Mouse (Mus musculus): ENCODE measurements around the gene Slco1c1.

The Slco1c1 gene

DNA sequence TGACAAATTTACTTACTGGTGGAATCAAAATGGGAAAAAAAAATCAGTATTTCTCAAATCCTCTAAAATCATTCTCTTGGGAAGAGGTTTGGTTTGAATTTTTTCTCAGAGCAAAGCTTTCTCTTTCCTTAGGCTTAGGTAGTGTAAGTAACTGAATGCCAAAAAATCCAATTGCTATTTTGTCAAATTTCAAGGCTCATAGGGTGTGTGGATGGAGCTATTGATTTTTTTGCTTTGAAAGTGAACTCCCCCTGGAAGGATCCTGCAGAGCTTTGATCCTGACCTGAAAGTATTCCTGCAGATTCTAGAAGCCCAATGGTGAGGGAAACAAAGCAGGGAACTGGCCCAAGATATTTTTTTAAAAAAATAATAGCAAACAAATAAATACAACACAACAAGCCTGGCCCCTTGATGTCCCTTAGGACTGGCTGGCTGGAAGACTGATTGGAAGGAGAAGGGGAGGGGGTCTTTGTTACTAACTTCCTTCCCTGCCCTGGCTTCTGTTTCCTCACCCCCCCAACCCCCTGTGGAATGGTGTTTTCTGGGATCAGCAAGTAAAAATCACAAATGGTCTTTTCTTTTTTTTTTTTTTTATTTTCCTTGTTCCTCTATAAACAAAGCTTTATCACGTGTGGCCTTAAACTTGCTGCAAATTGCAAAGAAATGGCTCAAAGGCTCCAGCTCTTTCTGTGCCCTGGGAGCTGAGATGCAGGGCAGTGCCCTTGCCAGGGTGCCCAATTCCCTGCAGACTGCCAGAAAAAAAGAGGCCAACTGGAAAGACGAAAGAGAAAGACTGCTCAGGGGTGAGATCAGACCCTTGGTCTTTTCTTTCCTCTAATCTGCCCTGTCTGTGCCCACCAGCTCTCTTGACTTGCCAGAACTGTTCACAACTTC is at the start of gene Slco1c1:
Gene Slco1c1 (plus strand): TSS at position 622 of the 894 bp plus-strand sequence.
- DNase-seq: no peak

DNA sequence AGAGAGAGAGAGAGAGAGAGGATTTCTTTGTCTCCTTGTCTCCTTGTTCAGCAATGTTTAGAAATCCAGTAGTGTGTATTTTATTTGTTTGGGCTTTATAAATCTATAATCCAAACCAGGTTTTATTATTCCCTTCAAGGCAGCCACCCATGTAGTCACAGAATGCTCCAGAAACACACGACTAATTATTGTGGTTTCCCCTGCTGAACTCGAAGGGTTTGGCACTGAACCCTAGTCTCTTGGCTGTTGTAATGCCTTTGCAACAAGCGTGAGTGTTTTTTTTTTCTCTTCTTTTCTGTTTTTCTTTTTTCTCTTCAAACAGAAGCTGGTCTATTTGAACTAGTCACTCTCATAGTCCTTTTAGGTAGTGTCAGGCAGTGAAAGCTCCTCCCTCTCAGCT is 49.5 kb upstream of the Slco1c1 start:
- no peak for DNase-seq

DNA sequence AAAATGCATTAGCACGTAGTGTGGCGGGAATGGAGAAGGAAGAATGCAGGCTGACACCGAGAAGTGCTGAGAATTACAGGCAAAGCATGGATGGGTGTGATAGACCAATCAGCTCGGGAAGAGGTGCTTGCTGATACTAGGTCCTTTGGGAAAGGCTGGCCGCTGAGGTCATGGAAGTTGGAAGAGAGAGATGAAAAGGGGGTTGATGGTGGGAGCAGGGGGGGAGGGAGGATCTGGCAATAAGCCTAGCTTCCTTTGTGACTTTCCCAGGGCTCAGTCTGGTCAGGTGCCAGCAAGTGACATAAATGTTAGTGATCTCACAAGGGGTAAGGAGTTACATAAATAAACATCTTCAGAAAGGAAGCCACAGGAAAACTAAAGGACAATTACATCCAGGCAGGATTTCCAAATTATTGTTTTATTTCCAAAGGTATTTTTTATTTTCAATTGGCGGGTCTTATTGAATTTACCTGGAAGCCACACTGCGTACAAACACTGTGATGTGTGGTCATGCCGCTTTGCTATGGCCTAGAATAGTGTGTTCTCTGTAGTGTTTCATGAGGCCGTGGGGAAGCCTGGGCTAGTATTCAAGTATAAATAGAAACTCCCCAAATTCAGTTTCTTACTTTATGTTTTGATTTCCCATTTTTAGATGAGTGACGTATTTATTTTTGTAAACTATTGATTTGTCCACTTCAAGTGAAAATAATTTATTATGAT is 38.7 kb upstream of the Slco1c1 start:
- no peak for DNase-seq

DNA sequence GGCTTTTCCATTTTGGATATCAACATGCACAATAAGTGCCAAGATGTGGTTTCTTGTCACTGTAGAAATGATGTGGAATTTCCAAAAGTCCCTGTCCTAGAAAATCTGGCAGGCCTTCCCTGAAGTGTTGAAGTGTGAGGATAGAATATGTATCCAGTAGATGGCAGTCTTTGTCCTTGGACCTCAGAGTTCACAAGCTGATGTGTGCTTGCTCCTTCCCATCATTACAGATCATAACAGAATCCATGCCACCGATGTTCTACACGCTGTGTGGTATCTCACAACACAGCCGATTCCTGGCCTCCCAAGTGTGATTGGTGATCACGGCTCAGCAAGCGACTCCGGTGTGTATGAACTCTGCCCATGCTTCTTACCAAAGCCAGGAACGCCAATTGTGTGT is 36.9 kb upstream of the Slco1c1 start:
- peak; percentile 34 for DNase-seq

DNA sequence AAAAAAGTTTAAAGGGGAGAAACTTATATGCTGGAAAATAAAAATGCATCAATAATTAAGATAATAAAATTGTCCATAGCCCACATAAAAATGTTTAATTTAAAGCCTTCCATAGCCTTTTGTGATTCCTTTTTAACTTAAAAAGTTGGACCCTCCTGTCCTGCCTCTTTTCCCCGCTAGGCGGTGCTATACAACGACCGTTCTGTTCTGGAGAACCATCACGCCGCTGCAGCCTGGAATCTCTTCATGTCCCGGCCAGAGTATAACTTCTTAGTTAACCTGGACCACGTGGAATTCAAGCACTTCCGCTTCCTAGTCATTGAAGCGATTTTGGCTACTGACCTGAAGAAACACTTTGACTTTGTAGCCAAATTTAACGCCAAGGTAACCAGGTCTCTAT is 35.5 kb upstream of the Slco1c1 start:
- peak; percentile 59 for DNase-seq

- DNase-seq: no peak
Observed at GRCm38 (mm10) chr6:141494909-141495308, 29.3 kb upstream of the Slco1c1 start.

GRCm38 (mm10) chr6:141495634-141496418 is 28.3 kb upstream of the Slco1c1 start:
- DNase-seq: no peak

- DNase-seq: no peak
Observed at GRCm38 (mm10) chr6:141499511-141499910, 24.7 kb upstream of the Slco1c1 start.

DNA sequence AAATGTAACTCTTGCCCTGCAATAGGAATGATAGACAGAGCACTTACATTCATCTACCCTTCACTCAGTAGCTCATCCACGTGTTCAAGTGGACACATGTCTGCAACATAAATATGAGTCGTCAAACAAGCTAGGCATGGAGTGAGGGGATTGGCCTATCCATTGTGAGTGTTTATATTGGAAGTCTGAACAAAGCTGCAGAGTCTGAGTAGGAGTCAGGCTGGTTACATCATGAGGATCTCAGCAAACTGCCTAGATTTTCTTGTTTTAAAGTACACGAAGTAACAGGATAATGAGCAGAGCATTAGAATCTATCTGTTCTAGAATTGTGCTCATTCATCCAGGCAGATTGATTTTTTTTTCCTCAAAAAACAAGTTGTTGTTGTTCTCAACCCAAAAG is 23.0 kb upstream of the Slco1c1 start:
- no peak for DNase-seq

DNA sequence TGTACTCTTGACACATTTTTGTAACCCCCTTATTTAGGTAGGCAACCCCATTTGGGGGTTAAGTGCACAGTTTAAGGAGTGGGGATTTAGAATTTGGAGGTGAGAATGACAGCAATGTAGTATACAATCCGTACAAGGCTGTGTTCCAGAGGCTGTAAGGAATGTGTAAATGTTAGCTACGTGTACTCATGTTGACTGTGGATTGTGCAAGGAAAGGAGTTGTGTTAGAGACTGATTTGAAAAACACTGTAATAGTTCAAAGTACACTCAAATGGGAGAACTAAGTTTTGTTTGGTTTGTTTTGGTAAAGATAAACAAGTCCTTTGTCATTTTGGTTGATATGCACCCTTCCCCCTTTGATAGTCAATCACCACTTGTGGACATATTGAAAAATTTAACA is 1.6 kb upstream of the Slco1c1 start:
- no peak for DNase-seq

DNA sequence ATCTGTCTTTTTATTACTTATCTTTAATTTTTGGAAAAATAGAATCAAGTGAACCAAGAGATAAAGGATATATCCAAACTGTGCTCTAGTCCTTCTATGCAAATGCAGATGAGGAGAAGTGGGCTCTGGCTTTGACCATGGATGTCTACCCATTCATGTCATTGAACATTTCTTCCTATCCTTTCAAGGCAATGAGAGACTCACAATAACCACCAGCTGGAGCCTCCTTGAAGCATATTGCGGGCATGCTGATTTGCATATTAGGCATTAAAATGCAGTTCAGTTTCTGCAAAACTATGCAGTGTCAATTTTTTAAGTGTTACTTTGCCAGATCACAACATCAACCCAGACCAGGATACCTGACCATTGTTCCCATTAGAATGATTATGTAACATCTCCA is 1.6 kb downstream of the Slco1c1 start:
- DNase-seq: no peak

- DNase-seq: no peak
Observed at GRCm38 (mm10) chr6:141530865-141531264, 6.7 kb downstream of the Slco1c1 start.

DNA sequence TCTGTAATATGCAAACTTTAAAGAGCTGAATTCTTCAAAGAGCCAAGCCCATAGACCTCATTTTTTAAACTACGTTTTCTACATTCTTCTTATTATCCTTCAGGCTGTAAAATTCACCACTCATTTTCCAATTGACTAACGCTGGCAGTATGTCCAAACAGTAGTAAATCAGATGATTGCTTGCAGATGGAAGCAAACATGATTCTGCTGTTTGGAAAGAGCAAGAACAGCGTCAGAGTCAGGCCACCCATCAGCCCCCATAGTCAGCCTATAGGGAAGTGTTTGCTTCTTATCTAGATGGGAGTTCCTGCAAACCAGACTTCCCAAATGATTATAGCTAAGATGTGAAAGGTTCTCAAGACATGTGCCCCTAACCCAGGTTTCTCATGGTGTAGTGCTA is 13.1 kb downstream of the Slco1c1 start:
- DNase-seq: no peak

- DNase-seq: no peak
Observed at GRCm38 (mm10) chr6:141541136-141541535, 17.0 kb downstream of the Slco1c1 start.

- DNase-seq: peak; percentile 18
Observed at GRCm38 (mm10) chr6:141543344-141543743, 19.2 kb downstream of the Slco1c1 start.

DNA sequence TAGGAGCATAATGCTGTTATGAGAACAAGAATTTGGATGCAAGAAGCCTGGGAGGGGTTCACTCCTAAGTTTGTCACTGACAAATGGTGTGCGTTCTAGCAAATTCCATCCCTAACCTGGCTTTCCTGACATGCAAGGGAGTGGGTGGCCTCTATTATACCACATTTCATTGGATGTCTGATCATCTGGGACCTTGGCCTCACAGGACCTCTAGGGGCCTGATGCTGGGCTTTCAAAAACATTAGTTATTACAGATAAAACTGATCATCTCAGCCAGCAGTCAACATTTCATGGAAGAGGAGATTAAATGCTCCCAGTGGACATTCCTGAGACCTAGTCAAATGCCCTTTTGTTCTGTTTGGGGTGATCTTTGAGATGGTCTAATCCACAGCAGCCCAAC is 34.0 kb downstream of the Slco1c1 start:
- DNase-seq: no peak

DNA sequence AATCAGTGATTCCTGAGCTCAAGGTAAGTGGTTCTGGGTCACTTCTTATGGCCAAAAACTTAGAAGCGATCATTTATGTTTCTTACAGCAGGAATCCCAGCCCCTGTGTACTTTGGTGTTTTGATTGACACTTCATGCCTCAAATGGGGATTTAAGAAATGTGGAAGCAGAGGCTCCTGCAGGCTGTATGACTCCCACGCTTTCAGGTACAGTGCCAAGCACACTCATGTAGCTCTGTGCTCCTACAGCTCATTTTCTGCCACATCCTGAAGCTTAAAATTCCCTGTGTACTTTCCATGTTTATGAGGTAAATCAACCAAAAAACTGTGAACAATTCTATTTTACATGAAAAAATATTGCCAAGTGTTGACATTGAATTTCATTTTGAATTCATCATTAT is 43.2 kb downstream of the Slco1c1 start:
- no peak for DNase-seq

DNA sequence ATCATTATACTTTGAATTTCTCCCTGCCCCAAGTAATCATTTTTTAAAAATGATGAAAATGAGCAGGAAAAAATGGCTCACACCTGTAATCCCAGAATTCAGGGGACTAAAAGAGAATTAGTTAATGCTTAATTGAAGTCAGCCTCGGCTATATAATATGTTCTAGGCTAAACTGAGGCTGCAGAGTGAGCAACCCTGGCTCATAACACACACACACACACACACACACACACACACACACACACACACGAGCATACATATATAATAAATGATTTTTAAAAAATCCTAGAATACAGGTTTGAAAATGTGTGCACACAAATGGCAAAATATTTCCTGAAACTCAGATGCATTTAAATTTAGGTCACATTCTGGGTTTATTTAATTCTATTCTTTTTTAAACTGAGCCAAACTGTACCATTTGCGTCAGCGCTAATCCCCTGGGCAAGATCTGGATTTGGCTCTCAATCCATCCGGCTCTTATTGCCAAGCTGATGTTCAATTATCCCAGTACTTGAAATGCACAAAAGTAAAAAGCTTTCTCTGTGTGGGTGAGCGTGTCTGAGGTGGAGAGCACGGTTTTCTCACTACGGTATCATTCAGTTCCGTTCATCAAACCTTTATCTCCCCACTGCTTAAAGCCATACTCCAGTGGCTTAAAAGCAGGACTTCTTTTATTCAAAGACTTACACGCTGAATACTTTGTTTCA is 43.8 kb downstream of the Slco1c1 start:
- no peak for DNase-seq

GRCm38 (mm10) chr6:141568559-141568946 is 44.4 kb downstream of the Slco1c1 start:
- no peak for DNase-seq

- no peak for DNase-seq
Observed at GRCm38 (mm10) chr6:141576646-141577200, 52.6 kb downstream of the Slco1c1 start.

DNA sequence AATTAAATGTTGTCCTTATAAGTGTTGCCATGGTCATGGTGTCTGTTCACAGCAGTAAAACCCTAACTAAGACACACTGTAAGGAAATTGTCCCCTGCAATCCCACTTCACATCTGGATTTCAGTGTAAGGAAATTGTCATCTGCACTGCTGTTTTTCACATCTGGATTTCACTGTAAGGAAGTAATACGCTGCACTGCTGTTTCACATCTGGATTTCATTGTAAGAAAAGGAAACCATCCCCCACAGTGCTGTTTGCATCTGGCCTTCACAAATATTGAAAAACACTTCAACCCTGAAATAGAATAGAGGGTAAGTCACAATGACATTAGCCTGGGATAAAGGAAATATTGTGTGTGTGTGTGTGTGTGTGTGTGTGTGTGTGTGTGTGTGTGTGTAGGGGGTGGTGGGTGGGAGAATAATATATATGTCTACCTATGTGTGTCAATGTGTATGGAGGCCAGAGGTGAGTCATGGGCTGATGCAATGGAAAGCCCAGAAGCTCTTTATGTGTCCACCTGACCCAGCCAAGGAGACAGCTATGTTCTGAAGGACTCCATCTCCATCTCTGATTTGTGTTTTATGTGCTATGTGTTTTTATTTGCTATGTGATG is 60.7 kb downstream of the Slco1c1 start:
- DNase-seq: no peak

- DNase-seq: no peak
Observed at GRCm38 (mm10) chr6:141590002-141590401, 65.8 kb downstream of the Slco1c1 start.
